Mouse (Mus musculus) kidney, adult 2 months (tissue): Measurements from ENCODE around the gene Espl1. TPM values are rescaled to one million over a fixed set of nuclear protein-coding genes. Genes with fewer than 3 reads are reported as not detected.

Experiments used
- DNase-seq: peaks from one replicate; pipeline ENCODE4 v3.0.0; 2021
- H3K27ac ChIP-seq: fragments of 200-500 bp; 2 replicates; pipeline ENCODE4 v1.5.1; 2012; ENCODE audit warnings: low read depth, low read length, control low read depth, inconsistent platforms; ENCODE audit not compliant: insufficient read depth
- H3K27me3 ChIP-seq: fragments of 200-500 bp; replicated peaks from 2 replicates; pipeline ENCODE4 v1.6.1; 2012; ENCODE audit warnings: mild to moderate bottlenecking, moderate library complexity, low read length, inconsistent platforms; ENCODE audit not compliant: control insufficient read depth, insufficient read depth
- H3K36me3 ChIP-seq: fragments of 200-500 bp; 2 replicates; pipeline ENCODE4 v1.6.1; 2012; ENCODE audit warnings: mild to moderate bottlenecking, moderate library complexity, low read length, inconsistent platforms; ENCODE audit not compliant: control insufficient read depth, insufficient read depth
- H3K4me1 ChIP-seq: fragments of 200-500 bp; 2 replicates; pipeline ENCODE4 v1.6.1; 2011; ENCODE audit warnings: low read length; ENCODE audit not compliant: control insufficient read depth, insufficient read depth
- H3K4me3 ChIP-seq: fragments of 200-500 bp; 2 replicates; pipeline ENCODE4 v1.5.1; 2011; ENCODE audit warnings: mild to moderate bottlenecking, low read depth, low read length, control low read depth; ENCODE audit not compliant: insufficient read depth
- CTCF ChIP-seq: fragments of 200-500 bp; conservative IDR thresholded peaks from 2 replicates; pipeline ENCODE4 v1.5.1; 2011; ENCODE audit warnings: low read depth, mild to moderate bottlenecking, control low read depth, low read length, moderate library complexity, mixed read lengths; ENCODE audit not compliant: insufficient read depth, insufficient read length
- POLR2A ChIP-seq: fragments of 200-500 bp; IDR thresholded peaks from one replicate; pipeline ENCODE4 v1.6.1; 2011; ENCODE audit warnings: low read depth, low read length, control low read depth
- WGBS: fragments of 180-500 bp; shearing (Covaris S2); methylation state at CpG from one replicate; pipeline ENCODE4 v1.1.7; 2018; 5-methylcytosine and 5-hydroxymethylcytosine counted together
- polyA plus RNA-seq: library from polyadenylated mRNA; depleted of rRNA; stranded (reverse); fragments of >200 nt; gene quantifications from 2 replicates; pipeline ENCODE4 v1.2.3, GENCODE M21; 2012; rRNA removed

The Espl1 gene
- polyA plus RNA-seq, 1 experiment = 0.53 TPM

DNA sequence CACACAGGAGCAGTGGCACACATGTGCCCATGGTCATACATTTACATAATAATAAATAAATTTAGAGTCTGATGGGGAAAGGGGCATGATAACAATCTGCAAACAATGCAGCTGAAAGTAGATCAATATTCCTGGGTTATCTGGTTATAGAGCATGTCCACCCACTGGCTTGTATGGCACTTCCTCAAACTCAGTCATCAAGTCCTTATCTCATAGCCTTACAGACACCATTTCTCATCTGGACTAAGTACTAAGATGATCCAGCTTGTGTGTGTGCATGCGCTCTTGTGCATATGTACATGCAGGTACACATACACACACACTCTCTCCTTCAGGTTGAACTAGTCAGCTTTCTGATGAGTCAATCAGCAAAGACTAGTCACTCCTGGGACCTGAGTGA lies 68.6 kb downstream of the Espl1 start:
- H3K27ac ChIP-seq = no peak overlapping the region
- WGBS = 100% methylated on average over 1 of the region's 1 CpGs
- no peak overlapping the region for H3K4me3 ChIP-seq
- no peaks in the 10 kb centered on the region for H3K36me3 ChIP-seq
- H3K27me3 ChIP-seq = no peaks in the 10 kb centered on the region
- DNase-seq = no peak
- H3K4me1 ChIP-seq = no peaks in the 10 kb centered on the region
- TF ChIP-seq POLR2A = no peak
- no peak for TF ChIP-seq CTCF

DNA sequence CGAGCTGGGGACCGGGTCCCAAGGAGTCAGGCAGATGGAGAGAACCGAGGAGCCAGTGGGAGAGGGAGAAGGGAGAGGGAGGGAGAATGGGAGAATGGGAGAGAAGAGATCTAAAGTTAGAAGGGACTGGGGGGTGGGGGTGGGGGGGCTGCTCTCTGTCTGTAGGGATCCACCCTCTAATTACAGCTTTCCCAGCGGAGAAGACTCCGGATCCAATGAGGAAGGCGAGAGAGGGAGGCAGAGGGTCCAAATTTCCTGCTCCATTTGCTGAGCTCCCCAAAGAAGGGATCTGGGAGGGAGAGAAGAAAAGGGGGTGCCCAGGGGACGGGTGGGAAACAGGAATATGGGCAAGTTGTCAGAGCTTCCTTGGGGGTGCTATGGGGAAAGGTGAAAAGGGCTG lies 70.2 kb downstream of the Espl1 start:
- Histone ChIP-seq H3K4me1 (no peaks in the 10 kb centered on the region), H3K4me3 (no peak overlapping the region), H3K27ac (no peak overlapping the region), H3K27me3 (no peaks in the 10 kb centered on the region), H3K36me3 (no peaks in the 10 kb centered on the region)
- TF ChIP-seq CTCF (no peak), POLR2A (no peak)
- WGBS = 17% methylated on average over 7 of the region's 7 CpGs
- no peak for DNase-seq

DNA sequence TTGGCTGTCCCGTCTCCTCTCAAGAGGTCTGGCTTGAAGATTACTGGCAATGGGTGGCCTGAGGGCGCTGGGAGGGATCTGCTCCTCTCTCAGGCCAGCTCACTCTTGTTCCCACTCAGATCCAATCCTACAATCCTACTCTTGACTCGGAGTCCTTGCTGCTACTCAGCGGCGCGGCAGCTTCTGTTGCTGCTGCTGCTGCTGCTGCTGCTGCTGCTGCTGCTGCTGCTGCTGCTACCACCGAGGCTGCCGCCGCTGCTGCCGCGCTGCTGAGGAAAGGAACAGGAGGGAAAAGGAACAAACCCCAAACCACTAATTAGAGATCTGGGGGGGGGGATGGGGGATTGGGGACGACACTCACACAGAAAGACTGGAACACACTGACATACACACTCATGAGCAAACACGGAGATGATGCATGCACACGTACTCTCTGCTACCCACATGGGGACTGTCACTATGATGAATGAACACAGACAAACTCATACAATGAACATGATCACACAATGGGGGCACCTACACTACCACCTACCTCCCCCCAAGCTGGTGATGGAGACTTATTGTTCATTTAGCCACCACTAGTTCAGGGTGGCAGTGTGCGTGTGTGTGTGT lies 70.8 kb downstream of the Espl1 start, which contains the start of gene Sp7:
Gene Sp7, minus strand, starts transcription at position 450 of the 612 bp plus-strand sequence.
- 7% methylated on average over 15 of the region's 15 CpGs for WGBS
- Histone ChIP-seq H3K27ac (no peak within 1 kb of the TSS), H3K4me1 (no peaks in the 10 kb centered on the region), H3K27me3 (no peaks in the 10 kb centered on the region), H3K36me3 (no peaks in the 10 kb centered on the region), H3K4me3 (no peak within 1 kb of the TSS)
- TF ChIP-seq POLR2A (no peak), CTCF (no peak)
- DNase-seq = no peak

GRCm38 (mm10) chr15:102369972-102370371 lies 73.9 kb downstream of the Espl1 start:
- no peak for DNase-seq
- WGBS = 19% methylated on average over 13 of the region's 13 CpGs
- Histone ChIP-seq H3K27ac (no peak overlapping the region), H3K36me3 (no peaks in the 10 kb centered on the region), H3K27me3 (no peaks in the 10 kb centered on the region), H3K4me3 (no peak overlapping the region), H3K4me1 (no peaks in the 10 kb centered on the region)
- TF ChIP-seq POLR2A = no peak
- no peak for TF ChIP-seq CTCF

GRCm38 (mm10) chr15:102370727-102371126 lies 74.7 kb downstream of the Espl1 start:
- H3K4me3 ChIP-seq = no peak overlapping the region
- H3K27me3 ChIP-seq = no peaks in the 10 kb centered on the region
- no peak overlapping the region for H3K27ac ChIP-seq
- WGBS = 40% methylated on average over 10 of the region's 10 CpGs
- no peaks in the 10 kb centered on the region for H3K36me3 ChIP-seq
- no peaks in the 10 kb centered on the region for H3K4me1 ChIP-seq
- no peak for TF ChIP-seq POLR2A
- TF ChIP-seq CTCF = no peak
- DNase-seq = no peak

Other genes starting within 250 kb of the Espl1 start
- gene Eif4b, start 222.5 kb upstream of the Espl1 start, polyA plus RNA-seq = 92.1 and 124 TPM in 2 replicates
- gene Tns2, start 195.9 kb upstream of the Espl1 start, polyA plus RNA-seq = 124 and 143 TPM in 2 replicates
- gene Spryd3, start 160.0 kb upstream of the Espl1 start, polyA plus RNA-seq = 29.7 and 30.1 TPM in 2 replicates
- gene Igfbp6, start 151.9 kb upstream of the Espl1 start, polyA plus RNA-seq = 18.5 and 26.8 TPM in 2 replicates
- gene Soat2, start 145.7 kb upstream of the Espl1 start, polyA plus RNA-seq = 1.1 and 1.2 TPM in 2 replicates
- 29.1 and 30.3 TPM in 2 replicates for gene Zfp740, start 93.0 kb upstream of the Espl1 start, polyA plus RNA-seq
- 216 and 255 TPM in 2 replicates for gene Csad, start 91.5 kb upstream of the Espl1 start, polyA plus RNA-seq
- 2.7 and 11.1 TPM in 2 replicates for gene Itgb7, start 64.3 kb upstream of the Espl1 start, polyA plus RNA-seq
- gene Rarg, start 38.7 kb upstream of the Espl1 start, polyA plus RNA-seq = 21.2 and 25.6 TPM in 2 replicates
- gene Gm9918, start 25.7 kb upstream of the Espl1 start, polyA plus RNA-seq = 0.41 TPM in 2 replicates
- gene Mfsd5, start 16.8 kb upstream of the Espl1 start, polyA plus RNA-seq = 66.5 and 72.1 TPM in 2 replicates
- gene Pfdn5, start 29.9 kb downstream of the Espl1 start, polyA plus RNA-seq = 141 and 206 TPM in 2 replicates
- gene Myg1, start 35.4 kb downstream of the Espl1 start, polyA plus RNA-seq = 70.0 and 72.6 TPM in 2 replicates
- gene Aaas, start 54.5 kb downstream of the Espl1 start, polyA plus RNA-seq = 31.1 and 38.1 TPM in 2 replicates
- 0.05 and 0.06 TPM in 2 replicates for gene Sp7, start 70.9 kb downstream of the Espl1 start, polyA plus RNA-seq
- 15.7 and 17.6 TPM in 2 replicates for gene Sp1, start 109.9 kb downstream of the Espl1 start, polyA plus RNA-seq
- gene Amhr2, start 149.1 kb downstream of the Espl1 start, polyA plus RNA-seq = 0.67 and 1.4 TPM in 2 replicates
- gene Prr13, start 162.8 kb downstream of the Espl1 start, polyA plus RNA-seq = 181 and 204 TPM in 2 replicates
- gene Pcbp2, start 174.3 kb downstream of the Espl1 start, polyA plus RNA-seq = 572 and 616 TPM in 2 replicates
- not detected in 2 replicates for gene Gm10337, start 207.5 kb downstream of the Espl1 start, polyA plus RNA-seq
- 7.7 and 9.0 TPM in 2 replicates for gene Map3k12, start 220.8 kb downstream of the Espl1 start, polyA plus RNA-seq
- gene Tarbp2, start 221.9 kb downstream of the Espl1 start, polyA plus RNA-seq = 54.9 and 62.1 TPM in 2 replicates
- gene Npff, start 228.7 kb downstream of the Espl1 start, polyA plus RNA-seq = 3.4 and 5.6 TPM in 2 replicates